Mouse (Mus musculus) cerebellum, adult 2 months (tissue): Measurements from ENCODE around the gene Slu7. TPM values are rescaled to one million over a fixed set of nuclear protein-coding genes. Genes with fewer than 3 reads are reported as not detected.
A peak's percentile ranks its signal among the peaks of the same experiment; 100 is the strongest.

ENCODE experiments used
- DNase-seq, 2 experiments: peaks; one replicate each; pipeline ENCODE4 v3.0.0; 2021
- H3K27ac ChIP-seq: fragments of 200-500 bp; 2 replicates; pipeline ENCODE4 v1.5.1; 2012; ENCODE audit warnings: low read length, control low read depth, inconsistent platforms; ENCODE audit not compliant: insufficient read depth
- H3K27me3 ChIP-seq: fragments of 200-500 bp; 2 replicates; pipeline ENCODE4 v1.6.1; 2012; ENCODE audit warnings: inconsistent platforms, mild to moderate bottlenecking, low read length, moderate library complexity; ENCODE audit not compliant: control insufficient read depth, insufficient read depth
- H3K4me1 ChIP-seq: fragments of 200-500 bp; 2 replicates; pipeline ENCODE4 v1.6.1; 2011; ENCODE audit warnings: low read length; ENCODE audit not compliant: control insufficient read depth, insufficient read depth
- H3K4me3 ChIP-seq: fragments of 200-500 bp; replicated peaks from 2 replicates; pipeline ENCODE3; 2011; ENCODE audit warnings: mild to moderate bottlenecking, low read depth, low read length, control low read depth; ENCODE audit not compliant: insufficient read depth
- CTCF ChIP-seq: fragments of 200-500 bp; IDR thresholded peaks from 2 replicates; pipeline ENCODE4 v1.5.1; 2011; ENCODE audit warnings: low read depth, mild to moderate bottlenecking, control low read depth, low read length, moderate library complexity, borderline replicate concordance; ENCODE audit not compliant: insufficient read depth
- POLR2A ChIP-seq: fragments of 200-500 bp; IDR thresholded peaks from 2 replicates; pipeline ENCODE4 v1.6.1; 2011; ENCODE audit warnings: low read length, control low read depth, borderline replicate concordance; ENCODE audit not compliant: insufficient read depth
- WGBS: fragments of 180-500 bp; shearing (Covaris S2); methylation state at CpG from one replicate; pipeline ENCODE4 v1.1.7; 2018; 5-methylcytosine and 5-hydroxymethylcytosine counted together
- polyA plus RNA-seq: library from polyadenylated mRNA; depleted of rRNA; stranded (reverse); fragments of >200 nt; gene quantifications from 2 replicates; pipeline ENCODE4 v1.2.3, GENCODE M21; 2012; rRNA removed

Gene Slu7
- polyA plus RNA-seq, 1 experiment, result 28.5 TPM

GRCm38 (mm10) chr11:43483122-43483792 is 49.7 kb downstream of the Slu7 start:
- no peak for DNase-seq
- Histone ChIP-seq H3K27ac (no peak overlapping the region), H3K4me1 (peaks cover 3% of the 10 kb centered on the region; the same call in 1 of the 2 replicates), H3K27me3 (no peaks in the 10 kb centered on the region; the same call in 1 of the 2 replicates), H3K4me3 (no peak overlapping the region)
- WGBS, result 78% methylated on average over 6 of the region's 6 CpGs
- TF ChIP-seq CTCF (no peak), POLR2A (no peak)

- DNase-seq, result no peak
- H3K4me1 ChIP-seq, result peaks cover 3% of the 10 kb centered on the region; the same call in 1 of the 2 replicates
- no peak overlapping the region for H3K27ac ChIP-seq
- 36% methylated on average over 4 of the region's 4 CpGs for whole genome bisulfite sequencing
- H3K4me3 ChIP-seq, result no peak overlapping the region
- no peaks in the 10 kb centered on the region; the same call in 1 of the 2 replicates for H3K27me3 ChIP-seq
- no peak for TF ChIP-seq POLR2A
- TF ChIP-seq CTCF, result no peak
Measured at GRCm38 (mm10) chr11:43484057-43484456, 50.5 kb downstream of the Slu7 start.

- WGBS, result 25% methylated on average over 11 of the region's 11 CpGs
- Histone ChIP-seq H3K4me3 (no peak overlapping the region), H3K4me1 (peaks cover 3% of the 10 kb centered on the region; the same call in 1 of the 2 replicates), H3K27me3 (no peaks in the 10 kb centered on the region; the same call in 1 of the 2 replicates), H3K27ac (no peak overlapping the region)
- no peak for DNase-seq
- no peak for TF ChIP-seq POLR2A
- no peak for TF ChIP-seq CTCF
Measured at GRCm38 (mm10) chr11:43484652-43485051, 51.1 kb downstream of the Slu7 start.

- DNase-seq, result no peak
- Histone ChIP-seq H3K4me1 (peaks cover 3% of the 10 kb centered on the region; the same call in 1 of the 2 replicates), H3K27ac (no peak overlapping the region), H3K4me3 (no peak overlapping the region), H3K27me3 (no peaks in the 10 kb centered on the region; the same call in 1 of the 2 replicates)
- TF ChIP-seq POLR2A (no peak), CTCF (no peak)
- WGBS, result 90% methylated on average over 9 of the region's 9 CpGs
Measured at GRCm38 (mm10) chr11:43485855-43486254, 52.3 kb downstream of the Slu7 start.

- H3K27ac ChIP-seq, result no peak overlapping the region
- 36% methylated on average over 7 of the region's 7 CpGs for WGBS
- peak; percentile 61 to 78 for DNase-seq
- no peak overlapping the region for H3K4me3 ChIP-seq
- H3K27me3 ChIP-seq, result no peaks in the 10 kb centered on the region
- TF ChIP-seq CTCF (peak; percentile 94), POLR2A (no peak)
- peaks cover 10% of the 10 kb centered on the region for H3K4me1 ChIP-seq
Measured at GRCm38 (mm10) chr11:43492663-43493062, 59.1 kb downstream of the Slu7 start.

GRCm38 (mm10) chr11:43493815-43494409 is 60.4 kb downstream of the Slu7 start:
- Histone ChIP-seq H3K27ac (peak overlapping the region; percentile 59; the same call in 1 of the 2 replicates), H3K4me3 (no peak overlapping the region), H3K4me1 (peaks cover 10% of the 10 kb centered on the region), H3K27me3 (no peaks in the 10 kb centered on the region)
- no peak for TF ChIP-seq POLR2A
- TF ChIP-seq CTCF, result peak; percentile 91
- WGBS, result 28% methylated on average over 6 of the region's 6 CpGs
- DNase-seq, result peak; percentile 82 to 87

- TF ChIP-seq CTCF, result no peak
- no peak for TF ChIP-seq POLR2A
- H3K27ac ChIP-seq, result no peak overlapping the region
- no peak for DNase-seq
- 75% methylated on average over 8 of the region's 8 CpGs for WGBS
- peaks cover 10% of the 10 kb centered on the region for H3K4me1 ChIP-seq
- no peaks in the 10 kb centered on the region for H3K27me3 ChIP-seq
- no peak overlapping the region for H3K4me3 ChIP-seq
Measured at GRCm38 (mm10) chr11:43495037-43495436, 61.5 kb downstream of the Slu7 start.

- no peaks in the 10 kb centered on the region for H3K27me3 ChIP-seq
- H3K4me1 ChIP-seq, result peaks cover 10% of the 10 kb centered on the region
- no peak overlapping the region for H3K4me3 ChIP-seq
- peak in 1 of 2 experiments; percentile 49 for DNase-seq
- H3K27ac ChIP-seq, result no peak overlapping the region
- no peak for TF ChIP-seq CTCF
- TF ChIP-seq POLR2A, result no peak
- 22% methylated on average over 3 of the region's 3 CpGs for WGBS
Measured at GRCm38 (mm10) chr11:43495532-43495931, 62.0 kb downstream of the Slu7 start.

Other genes starting within 250 kb of the Slu7 start
- gene Pttg1, start 7.5 kb upstream of the Slu7 start, polyA plus RNA-seq, result 102 and 103 TPM in 2 replicates
- gene C1qtnf2, start 40.5 kb downstream of the Slu7 start, polyA plus RNA-seq, result 1.8 and 1.9 TPM in 2 replicates
- gene Ccnjl, start 95.0 kb downstream of the Slu7 start, polyA plus RNA-seq, result 8.4 and 10.5 TPM in 2 replicates
- gene 4933415A04Rik, start 153.3 kb downstream of the Slu7 start, polyA plus RNA-seq, result 1.5 and 1.6 TPM in 2 replicates
- not detected in 2 replicates for gene Fabp6, start 167.8 kb downstream of the Slu7 start, polyA plus RNA-seq
- gene Pwwp2a, start 248.3 kb downstream of the Slu7 start, polyA plus RNA-seq, result 40.0 and 42.0 TPM in 2 replicates